Mouse (Mus musculus) lung, adult 2 months (tissue): Measurements from ENCODE around the gene Actr6.

Source experiments
- CTCF ChIP-seq: fragments of 200-500 bp; IDR thresholded peaks from 2 replicates; pipeline ENCODE4 v1.5.1; 2011; ENCODE audit warnings: mild to moderate bottlenecking, low read length, control low read depth; ENCODE audit not compliant: insufficient read depth
- POLR2A ChIP-seq: fragments of 200-500 bp; IDR thresholded peaks from 2 replicates; pipeline ENCODE4 v1.6.1; 2011; ENCODE audit warnings: low read depth, mild to moderate bottlenecking, control low read depth, low read length, borderline replicate concordance; ENCODE audit errors: extremely low read depth

DNA sequence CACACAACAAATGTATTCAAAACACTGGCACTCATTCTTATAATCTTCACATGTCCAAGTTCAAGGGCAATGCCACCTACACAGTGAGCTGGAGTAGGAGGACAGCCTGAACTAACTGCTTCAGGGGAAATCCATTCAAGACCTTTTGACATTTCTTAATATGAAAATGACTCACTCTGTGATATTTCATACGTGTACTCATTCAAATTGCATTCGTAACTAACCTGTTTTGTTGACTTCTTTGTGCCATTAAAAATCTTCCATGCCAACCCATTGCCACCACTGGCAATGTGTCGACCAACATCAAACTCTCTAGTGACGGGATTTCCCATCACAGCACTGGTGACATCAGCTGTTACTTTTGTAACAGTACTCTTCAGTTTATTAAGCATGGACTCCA lies 54.0 kb downstream of the Actr6 start:
- no peak for TF ChIP-seq CTCF
- no peak for TF ChIP-seq POLR2A
